10 mouse cellular contexts compared by ENCODE assay signal in the genomic region with DNA sequence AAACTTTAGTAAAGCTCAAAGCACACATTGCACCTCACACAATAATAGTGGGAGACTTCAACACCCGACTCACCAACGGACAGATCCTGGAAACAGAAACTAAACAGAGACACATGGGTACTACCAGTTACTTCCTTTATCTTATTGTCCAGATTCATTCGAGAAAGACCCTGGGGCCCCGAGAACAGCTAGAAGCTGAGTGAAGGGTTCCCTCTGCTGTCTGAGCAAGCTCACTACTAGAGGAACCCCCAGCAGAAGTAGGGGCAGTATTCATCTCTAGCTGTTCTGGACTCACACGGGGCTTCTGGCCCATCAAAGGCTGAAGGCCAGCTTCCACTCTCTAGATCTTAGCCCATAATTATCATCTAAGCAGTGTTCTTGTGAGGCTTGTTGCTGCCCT. TPM values are rescaled to one million over a fixed set of nuclear protein-coding genes. Genes with fewer than 3 reads are reported as not detected.
DNase-seq lines count a peak whose midpoint lies in the region; ATAC-seq lines count a peak whose summit lies in the region.
"Had no signal": no experiment of that assay in that cellular context is flagged by ENCODE, and none has a peak within 500 bp of the region (broad histone marks: within the 10 kb centered on the region; RNA-seq: fewer than 3 reads in every experiment).

No protein-coding gene starts in this region.

- no peak for ATAC-seq in forebrain, embryonic 14.5 days
- no peak for ATAC-seq in forebrain, embryonic 16.5 days
- no peak for ATAC-seq in liver, embryonic 13.5 days (ENCODE audit: low read depth)
- no peak for ATAC-seq in liver, embryonic 11.5 days (replicated peaks; ENCODE audit: low FRiP score)

- H3K27ac ChIP-seq in forebrain, embryonic 14.5 days (ENCODE audit: low read depth, low read length): no peak overlapping the region
- H3K27ac ChIP-seq in forebrain, embryonic 16.5 days (ENCODE audit: low read length): no peak overlapping the region
- H3K27ac ChIP-seq in liver, embryonic 13.5 days: no peak overlapping the region
- no peak overlapping the region for H3K27ac ChIP-seq in liver, embryonic 11.5 days (ENCODE audit: low read depth, low read length)
- no peak overlapping the region for H3K27ac ChIP-seq in midbrain, embryonic 10.5 days (replicated peaks)

- H3K9me3 ChIP-seq in forebrain, embryonic 14.5 days (replicated peaks; ENCODE audit: control insufficient read depth, low read length): no peaks in the 10 kb centered on the region
- no peaks in the 10 kb centered on the region for H3K9me3 ChIP-seq in forebrain, embryonic 16.5 days (ENCODE audit: control insufficient read depth, low read length)
- no peaks in the 10 kb centered on the region for H3K9me3 ChIP-seq in liver, embryonic 13.5 days (replicated peaks)
- no peaks in the 10 kb centered on the region for H3K9me3 ChIP-seq in liver, embryonic 11.5 days (ENCODE audit: control insufficient read depth, low read length)
- no peaks in the 10 kb centered on the region for H3K9me3 ChIP-seq in midbrain, embryonic 10.5 days (replicated peaks)

- no peaks in the 10 kb centered on the region for H3K27me3 ChIP-seq in forebrain, embryonic 14.5 days (replicated peaks; ENCODE audit: control insufficient read depth, insufficient read depth, low read length)
- no peaks in the 10 kb centered on the region for H3K27me3 ChIP-seq in forebrain, embryonic 16.5 days (replicated peaks; ENCODE audit: control insufficient read depth, insufficient read depth, low read length)
- no peaks in the 10 kb centered on the region for H3K27me3 ChIP-seq in liver, embryonic 13.5 days
- no peaks in the 10 kb centered on the region for H3K27me3 ChIP-seq in liver, embryonic 11.5 days (replicated peaks; ENCODE audit: control insufficient read depth, insufficient read depth, low read length)
- H3K27me3 ChIP-seq in midbrain, embryonic 10.5 days (ENCODE audit: low read depth, poor library complexity, severe bottlenecking): no peaks in the 10 kb centered on the region

- H3K36me3 ChIP-seq in forebrain, embryonic 14.5 days (ENCODE audit: control insufficient read depth, insufficient read depth, low read length): no peaks in the 10 kb centered on the region
- H3K36me3 ChIP-seq in forebrain, embryonic 16.5 days (ENCODE audit: control insufficient read depth, insufficient read depth): no peaks in the 10 kb centered on the region
- H3K36me3 ChIP-seq in liver, embryonic 13.5 days: no peaks in the 10 kb centered on the region
- H3K36me3 ChIP-seq in liver, embryonic 11.5 days (ENCODE audit: control insufficient read depth, insufficient read depth, low read length): no peaks in the 10 kb centered on the region
- no peaks in the 10 kb centered on the region for H3K36me3 ChIP-seq in midbrain, embryonic 10.5 days
- H3K36me3 ChIP-seq: G1E had no signal

- DNase-seq in forebrain, embryonic 14.5 days (ENCODE audit: low spot score): peak; percentile 15
- DNase-seq in liver, embryonic 13.5 days: peak; percentile 3
- no peak for DNase-seq in liver, embryonic 11.5 days (ENCODE audit: low spot score)
- DNase-seq in adrenal gland, postnatal 36 days: peak; percentile 9 to 16
- peak; percentile 14 to 17 for DNase-seq in layer of hippocampus, postnatal 14 days (ENCODE audit: low spot score in 2 of 2)
- peak; percentile 35 for DNase-seq in thymus, postnatal 25 days
- no peak for DNase-seq in midbrain, embryonic 10.5 days (ENCODE audit: low spot score)

- no peak overlapping the region for H3K4me2 ChIP-seq in forebrain, embryonic 14.5 days (ENCODE audit: low read length)
- no peak overlapping the region for H3K4me2 ChIP-seq in forebrain, embryonic 16.5 days (ENCODE audit: low read length)
- H3K4me2 ChIP-seq in liver, embryonic 13.5 days: no peak overlapping the region
- H3K4me2 ChIP-seq in liver, embryonic 11.5 days: no peak overlapping the region

- no peak overlapping the region for H3K9ac ChIP-seq in forebrain, embryonic 14.5 days (ENCODE audit: low read length)
- H3K9ac ChIP-seq in forebrain, embryonic 16.5 days (replicated peaks; ENCODE audit: low read depth, low read length): no peak overlapping the region
- no peak overlapping the region for H3K9ac ChIP-seq in liver, embryonic 13.5 days
- H3K9ac ChIP-seq in liver, embryonic 11.5 days (ENCODE audit: low read depth, low read length): no peak overlapping the region

- no peak overlapping the region for H3K4me3 ChIP-seq in forebrain, embryonic 14.5 days (ENCODE audit: low read depth, low read length)
- no peak overlapping the region for H3K4me3 ChIP-seq in forebrain, embryonic 16.5 days (replicated peaks; ENCODE audit: low read length)
- no peak overlapping the region for H3K4me3 ChIP-seq in liver, embryonic 13.5 days (replicated peaks)
- H3K4me3 ChIP-seq in liver, embryonic 11.5 days (ENCODE audit: low read depth, low read length): no peak overlapping the region
- no peak overlapping the region for H3K4me3 ChIP-seq in midbrain, embryonic 10.5 days

- 49% methylated on average over 5 of the region's 5 CpGs for WGBS in forebrain, embryonic 14.5 days
- 56% methylated on average over 5 of the region's 5 CpGs for WGBS in forebrain, embryonic 16.5 days
- 20% methylated on average over 5 of the region's 5 CpGs for WGBS in liver, embryonic 13.5 days (ENCODE audit: insufficient replicate concordance)
- 36% methylated on average over 5 of the region's 5 CpGs for WGBS in liver, embryonic 11.5 days
- 67% methylated on average over 5 of the region's 5 CpGs for WGBS in midbrain, embryonic 10.5 days

- H3K4me1 ChIP-seq in forebrain, embryonic 14.5 days (ENCODE audit: control insufficient read depth, insufficient read depth, low read length): no peaks in the 10 kb centered on the region
- no peaks in the 10 kb centered on the region for H3K4me1 ChIP-seq in forebrain, embryonic 16.5 days (replicated peaks; ENCODE audit: control insufficient read depth, insufficient read depth, low read length)
- no peaks in the 10 kb centered on the region for H3K4me1 ChIP-seq in liver, embryonic 13.5 days (replicated peaks)
- H3K4me1 ChIP-seq in liver, embryonic 11.5 days (replicated peaks; ENCODE audit: control insufficient read depth, insufficient read depth, low read length): no peaks in the 10 kb centered on the region
- H3K4me1 ChIP-seq in midbrain, embryonic 10.5 days: no peaks in the 10 kb centered on the region

RNA-seq across cellular contexts. Expression of gene Tnfsf8, which starts 20.7 kb away (rescaled TPM):
- 0.15 TPM in 2 replicates for polyA plus RNA-seq in forebrain, embryonic 14.5 days (2014; fragmentation: Nextera tagmentation; extraction: Ambion mirVana)
- polyA plus RNA-seq in forebrain, embryonic 16.5 days (2015; fragmentation: Nextera tagmentation; extraction: Ambion mirVana): 0.10 and 0.18 TPM in 2 replicates
- not detected in 2 replicates for polyA plus RNA-seq in liver, embryonic 13.5 days (2015; fragmentation: Nextera tagmentation; extraction: Ambion mirVana)
- not detected in 2 replicates for polyA plus RNA-seq in liver, embryonic 11.5 days (2014; fragmentation: Nextera tagmentation; extraction: Ambion mirVana)
- total RNA-seq in adrenal gland, postnatal 36 days (2021): under 1 TPM in 1 of 2 experiments, not detected in 1; 0.07 TPM
- total RNA-seq in layer of hippocampus, postnatal 14 days (2021): not detected
- polyA plus RNA-seq in midbrain, embryonic 10.5 days (2016; fragmentation: Nextera tagmentation; extraction: Ambion mirVana): not detected in 2 replicates
- total RNA-seq: G1E had no signal
- polyA plus RNA-seq: G1E; stomach, embryonic 16.5 days had no signal

Comparison
In these comparisons a context has a peak if more than half of its experiments do, and no peak if none do; other contexts are left out.
1. DNase-seq: peak in forebrain, embryonic 14.5 days (single experiment), liver, embryonic 13.5 days (single experiment), adrenal gland, postnatal 36 days (2 of 2), layer of hippocampus, postnatal 14 days (2 of 2) and thymus, postnatal 25 days (single experiment); none in liver, embryonic 11.5 days (single experiment) and midbrain, embryonic 10.5 days (single experiment).